Mouse (Mus musculus) left cerebral cortex, adult 2 months (tissue): ENCODE measurements around the gene Atrnl1. TPM values are rescaled to one million over a fixed set of nuclear protein-coding genes. Genes with fewer than 3 reads are reported as not detected.
A peak's percentile ranks its signal among the peaks of the same experiment; 100 is the strongest.

ENCODE experiments used
- DNase-seq, 2 experiments: peaks; one replicate each; pipeline ENCODE4 v3.0.0; 2021 to 2022; ENCODE audit warnings: low spot score in 2 of 2, mixed read lengths in 1 of 2; ENCODE audit errors: extremely low spot score in 1 of 2
- H3K27ac ChIP-seq: fragments of 200-600 bp; 2 replicates; pipeline ENCODE4 v1.8.1; 2022
- H3K4me3 ChIP-seq: fragments of 200-600 bp; 2 replicates; pipeline ENCODE4 v1.8.1; 2022
- CTCF ChIP-seq: fragments of 200-600 bp; IDR thresholded peaks from 2 replicates; pipeline ENCODE4 v1.8.1; 2022; ENCODE audit warnings: antibody characterized with exemption, mild to moderate bottlenecking, moderate library complexity
- intact Hi-C: fragments of 180-260 bp; cut with DNase I; formaldehyde crosslinking; loops from one replicate; pipeline ENCODE4 v1.15.1; 2025
- total RNA-seq, 2 experiments: library from RNA; stranded (reverse); gene quantifications; 2 replicates each; pipeline ENCODE4 v1.2.3; 2021

Atrnl1 gene
- total RNA-seq, 2 experiments from 2014 or later = 104 to 106 TPM

DNA sequence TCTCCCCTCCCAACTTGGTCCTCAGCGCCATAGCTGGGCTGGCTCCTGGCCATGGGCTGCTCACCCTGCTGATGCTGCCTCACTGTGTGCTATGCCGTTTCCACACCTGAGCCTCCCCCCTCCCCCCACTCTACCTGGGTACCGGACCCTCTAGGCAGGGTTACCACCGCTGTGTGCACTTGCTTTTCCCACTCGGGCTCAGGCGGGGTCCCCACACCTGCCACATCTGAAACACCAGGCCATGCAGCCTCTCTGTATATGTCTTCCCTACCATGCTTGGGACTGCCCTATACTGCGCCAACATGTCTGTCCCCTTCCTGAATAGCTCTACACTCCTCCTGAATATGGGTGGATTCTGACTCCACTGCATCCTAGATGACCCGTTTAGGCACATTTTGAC is 384.2 kb downstream of the Atrnl1 start:
- H3K27ac ChIP-seq = no peak overlapping the region
- intact Hi-C loops = loop anchor here (10.0 kb wide), 1 partner anchor 470 kb away; no protein-coding TSS in a partner anchor
- peak in 1 of 2 experiments; percentile 7 for DNase-seq
- no peak overlapping the region for H3K4me3 ChIP-seq
- no peak for TF ChIP-seq CTCF

DNA sequence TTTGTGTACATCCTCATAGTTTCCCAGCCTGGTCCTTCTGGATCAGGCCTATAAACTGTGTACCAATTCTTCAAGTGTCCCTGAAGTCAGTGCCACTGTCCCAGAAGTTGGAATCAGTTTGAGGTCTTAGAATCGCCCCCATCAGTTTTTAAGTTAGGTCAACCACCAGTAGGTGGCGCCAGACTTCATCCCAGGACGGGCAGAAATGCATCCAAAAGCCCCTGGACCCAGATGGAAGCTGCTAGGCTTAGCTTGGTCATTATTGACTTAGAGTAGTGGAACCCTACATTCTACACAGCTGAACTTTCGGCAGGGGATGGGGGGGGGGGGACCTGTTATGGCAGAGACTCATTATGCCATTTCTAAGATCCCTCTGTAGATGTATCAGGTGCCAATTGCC is 387.1 kb downstream of the Atrnl1 start:
- TF ChIP-seq CTCF = peak; percentile 59
- Histone ChIP-seq H3K4me3 (no peak overlapping the region), H3K27ac (no peak overlapping the region)
- DNase-seq = peak in 1 of 2 experiments; percentile 22
- intact Hi-C loops = loop anchor here (10.0 kb wide), 1 partner anchor 467 kb away; no protein-coding TSS in a partner anchor

DNA sequence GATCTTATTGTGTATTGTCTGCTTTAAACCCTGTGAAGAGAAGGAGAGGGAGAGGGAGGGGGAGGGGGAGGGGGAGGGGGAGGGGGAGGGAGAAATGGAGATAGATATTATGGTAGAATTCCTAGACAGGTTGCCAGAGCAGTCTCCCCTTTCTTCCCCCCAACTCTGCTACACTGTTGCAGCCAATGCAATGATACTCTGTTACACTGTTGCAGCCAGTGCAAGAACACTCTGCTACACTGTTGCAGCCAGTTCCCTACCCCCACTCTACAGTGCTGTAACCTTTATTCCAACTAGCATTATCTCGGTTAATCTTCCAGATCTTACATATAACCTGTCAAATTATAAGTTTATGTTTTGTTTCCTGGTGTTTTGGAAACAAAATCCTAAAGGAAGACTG is 400.8 kb downstream of the Atrnl1 start:
- no peak overlapping the region for H3K27ac ChIP-seq
- peak in 1 of 2 experiments; percentile 6 for DNase-seq
- intact Hi-C loops = no loop called here
- H3K4me3 ChIP-seq = no peak overlapping the region
- no peak for TF ChIP-seq CTCF

DNA sequence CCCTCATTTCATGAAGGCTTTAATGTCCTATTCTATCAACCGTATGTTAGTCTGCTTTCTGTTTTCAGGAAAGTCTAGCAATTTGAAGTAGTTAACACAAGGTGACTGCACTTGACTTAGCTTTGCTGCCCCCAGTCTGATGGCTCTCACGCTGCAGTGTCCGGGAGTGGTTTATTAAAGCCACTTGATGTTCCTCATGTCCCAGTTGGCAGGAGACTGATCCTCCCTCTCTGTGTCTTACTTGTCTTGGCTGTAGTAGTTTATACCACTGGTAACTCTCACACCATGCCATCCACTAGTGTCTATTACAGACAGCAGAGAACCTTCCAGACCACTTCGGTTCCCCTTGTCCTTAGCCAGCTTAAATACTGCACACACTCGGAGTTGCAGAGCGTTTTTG is 404.9 kb downstream of the Atrnl1 start:
- Histone ChIP-seq H3K27ac (no peak overlapping the region), H3K4me3 (no peak overlapping the region)
- intact Hi-C loops = no loop called here
- no peak for TF ChIP-seq CTCF
- no peak for DNase-seq

DNA sequence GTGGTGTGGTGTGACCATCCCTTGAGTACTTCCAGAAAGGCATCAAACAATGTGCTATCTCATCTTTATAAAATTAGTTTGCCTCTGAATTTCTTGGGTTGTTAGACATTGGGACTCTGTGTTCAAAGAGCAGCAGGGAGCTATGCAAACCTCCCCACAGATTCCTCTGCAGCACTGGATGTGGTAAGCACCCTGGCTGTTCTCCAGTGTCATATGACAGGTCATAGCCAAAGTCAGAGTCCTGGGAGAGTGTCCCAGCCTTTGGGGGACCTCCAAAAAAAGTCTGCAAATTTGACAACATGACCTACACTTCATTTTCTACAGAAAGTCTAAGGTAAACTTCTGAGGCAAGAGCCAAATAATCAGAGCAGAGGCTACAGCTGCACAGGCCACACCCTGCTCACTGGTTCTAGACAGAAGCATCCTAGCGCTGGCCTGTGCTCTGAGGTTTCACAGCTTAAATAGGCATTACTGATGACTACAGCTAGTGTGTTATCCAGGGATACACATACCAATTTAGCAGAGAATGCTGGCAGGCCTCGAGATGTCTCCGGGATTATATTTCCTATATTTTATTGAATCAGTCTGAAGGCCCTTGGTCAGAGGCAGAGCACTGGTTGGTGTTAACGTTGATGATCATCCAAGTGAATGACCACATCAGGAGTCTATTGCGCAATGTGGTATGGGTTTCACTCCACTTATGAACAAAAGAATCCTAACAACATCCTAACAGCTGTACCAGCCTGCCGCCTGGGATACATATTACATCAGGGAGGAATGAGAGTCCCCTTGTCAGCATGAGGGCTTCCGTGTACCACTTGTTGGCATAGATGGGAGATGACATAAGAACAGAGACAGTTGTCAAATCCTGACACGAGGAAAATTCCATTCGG is 406.0 kb downstream of the Atrnl1 start:
- no peak for TF ChIP-seq CTCF
- Histone ChIP-seq H3K27ac (no peak overlapping the region), H3K4me3 (no peak overlapping the region)
- intact Hi-C loops = no loop called here
- DNase-seq = no peak

DNA sequence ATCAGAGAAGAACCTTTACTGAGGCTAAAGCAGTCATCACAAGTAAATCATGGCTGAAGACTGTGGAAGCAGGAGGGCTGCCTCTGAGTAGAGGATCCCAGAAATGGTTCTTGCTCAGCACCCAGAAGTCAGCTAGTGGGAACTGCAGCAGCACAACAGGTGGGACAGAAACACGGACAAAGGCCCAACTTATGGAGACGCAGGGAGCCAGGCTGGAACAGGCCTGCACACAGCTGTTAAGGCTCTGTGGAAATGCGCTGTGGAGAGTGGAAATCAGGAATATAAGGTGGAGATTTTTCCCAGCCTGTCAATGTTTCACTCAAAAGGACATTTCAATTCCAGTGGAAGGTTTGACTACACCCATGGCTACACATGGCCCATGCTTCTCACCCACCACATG is 406.6 kb downstream of the Atrnl1 start:
- no peak for DNase-seq
- intact Hi-C loops = no loop called here
- no peak for TF ChIP-seq CTCF
- Histone ChIP-seq H3K4me3 (no peak overlapping the region), H3K27ac (no peak overlapping the region)

DNA sequence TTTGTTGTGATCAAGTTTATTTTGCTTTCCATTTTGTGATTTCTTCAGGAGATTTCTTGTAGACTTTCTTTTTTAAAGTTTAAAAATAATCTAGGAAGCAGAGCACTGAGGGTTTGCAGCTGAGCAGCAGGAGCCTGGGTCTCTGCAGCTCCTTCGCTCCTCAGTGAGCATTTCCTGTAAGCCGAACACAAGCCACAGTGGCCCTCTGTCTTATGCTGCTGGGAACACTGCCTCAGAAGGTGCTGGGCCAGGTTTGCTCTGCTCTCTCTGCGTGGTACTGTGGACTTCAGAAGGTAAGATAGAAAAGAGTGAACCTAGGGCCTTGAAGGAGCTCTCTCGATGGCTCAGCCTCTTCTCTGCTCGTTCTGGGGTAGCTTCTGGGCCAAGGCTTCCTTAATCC is 407.9 kb downstream of the Atrnl1 start:
- intact Hi-C loops = no loop called here
- H3K4me3 ChIP-seq = no peak overlapping the region
- DNase-seq = no peak
- no peak overlapping the region for H3K27ac ChIP-seq
- TF ChIP-seq CTCF = no peak

DNA sequence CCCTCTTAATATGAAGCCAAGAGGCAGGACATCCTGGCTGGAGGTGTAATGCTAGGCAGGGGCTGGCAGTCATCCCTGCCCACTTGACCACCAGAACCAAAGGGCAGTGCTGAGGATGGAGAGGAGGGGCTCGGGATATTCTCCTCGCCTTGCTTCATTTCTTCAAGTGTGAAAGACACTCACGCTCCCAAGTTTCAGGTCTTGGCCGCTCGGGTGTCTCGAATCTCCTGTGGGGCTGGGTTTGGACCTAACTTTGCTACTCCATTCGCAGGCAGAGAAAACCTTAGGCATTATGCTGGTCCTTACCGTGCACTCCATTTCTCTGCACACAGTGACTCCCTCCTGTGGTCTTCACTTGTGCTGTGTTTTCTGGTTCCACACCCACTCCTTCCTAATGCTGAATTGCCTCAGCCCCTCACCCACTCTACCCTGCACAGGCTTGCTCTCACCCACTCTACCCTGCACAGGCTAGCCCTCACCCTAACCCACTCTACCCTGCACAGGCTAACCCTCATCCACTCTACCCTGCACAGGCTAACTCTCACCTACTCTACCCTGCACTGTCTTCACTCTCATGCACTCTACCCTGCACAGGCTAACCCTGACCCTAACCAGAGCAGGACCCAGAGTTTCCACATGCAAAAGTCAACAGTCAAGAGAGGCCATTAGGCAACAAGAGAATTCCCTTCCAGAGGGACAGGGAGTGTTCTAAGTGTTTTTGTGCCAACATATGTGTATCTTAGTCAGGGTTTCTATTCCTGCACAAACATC is 410.9 kb downstream of the Atrnl1 start:
- Histone ChIP-seq H3K4me3 (no peak overlapping the region), H3K27ac (no peak overlapping the region)
- intact Hi-C loops = no loop called here
- TF ChIP-seq CTCF = no peak
- no peak for DNase-seq

DNA sequence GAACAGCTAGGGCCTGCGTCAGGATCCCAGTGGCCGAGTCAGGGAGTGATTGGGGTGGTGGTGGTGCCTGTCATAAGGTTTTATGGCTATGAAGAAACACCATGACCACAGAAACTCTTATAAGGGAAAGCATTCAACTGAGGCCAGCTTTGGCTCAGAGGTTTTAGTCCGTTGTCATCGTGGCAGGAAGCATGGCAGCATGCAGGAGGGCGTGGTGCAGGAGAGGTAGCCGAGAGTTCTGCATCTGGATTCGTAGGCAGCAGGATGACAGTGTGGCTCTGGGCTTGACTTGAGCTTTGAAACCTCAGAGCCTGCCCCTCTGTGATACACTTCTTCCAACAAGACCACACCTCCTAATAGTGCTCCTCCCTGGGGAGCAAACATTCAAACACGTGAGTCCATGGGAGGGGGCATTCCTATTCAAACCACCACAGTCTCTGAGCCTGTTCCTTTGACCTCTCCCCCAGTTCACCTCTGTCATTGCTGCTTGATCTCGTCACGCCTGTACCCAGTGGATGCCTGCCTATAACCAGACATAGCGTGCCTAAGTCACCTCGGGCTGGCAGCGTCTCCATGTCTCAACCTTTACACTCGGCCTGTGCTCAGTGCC is 412.5 kb downstream of the Atrnl1 start:
- no peak for DNase-seq
- no peak for TF ChIP-seq CTCF
- intact Hi-C loops = no loop called here
- Histone ChIP-seq H3K27ac (no peak overlapping the region), H3K4me3 (no peak overlapping the region)

DNA sequence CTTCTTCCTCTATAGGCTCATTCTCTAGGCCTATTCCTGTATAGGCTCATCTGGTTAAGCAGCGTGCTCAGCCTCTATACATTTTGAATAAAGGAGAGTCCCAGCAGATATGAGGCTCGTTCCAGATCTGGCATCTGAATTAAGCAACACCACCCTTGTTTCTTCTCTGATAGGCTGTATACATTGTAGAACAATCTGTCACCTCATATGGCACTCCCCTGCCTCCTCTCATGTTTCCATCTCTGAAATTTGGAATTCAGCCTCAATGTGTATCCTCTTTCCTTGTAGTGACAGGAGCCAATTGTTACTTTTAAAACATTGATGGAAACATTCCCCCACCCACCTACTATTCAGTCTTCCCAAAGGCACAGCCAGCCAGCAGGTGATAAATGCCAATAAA is 414.2 kb downstream of the Atrnl1 start:
- no peak overlapping the region for H3K4me3 ChIP-seq
- no peak for TF ChIP-seq CTCF
- intact Hi-C loops = loop anchor here (5.0 kb wide), 1 partner anchor 53 kb away; no protein-coding TSS in a partner anchor
- no peak overlapping the region for H3K27ac ChIP-seq
- no peak for DNase-seq

DNA sequence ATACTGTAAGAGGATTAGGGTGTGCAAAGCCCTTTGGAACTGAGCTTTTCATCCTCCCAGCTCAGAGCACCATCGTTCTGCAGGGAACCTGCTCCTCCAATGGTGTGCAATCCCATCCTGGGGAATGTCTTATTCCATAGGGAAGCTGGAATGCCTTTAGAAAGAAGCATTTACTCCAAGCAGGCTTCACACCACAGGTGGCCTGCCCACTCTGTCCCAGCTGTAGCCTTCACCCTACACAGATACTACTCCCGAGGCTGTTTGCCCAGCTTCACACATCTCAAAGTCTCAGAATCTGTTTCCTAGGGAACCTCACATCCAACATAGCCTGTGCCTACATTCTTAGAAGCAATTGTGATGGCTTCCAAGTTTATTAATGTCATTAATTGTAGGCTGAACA is 418.8 kb downstream of the Atrnl1 start:
- Histone ChIP-seq H3K27ac (no peak overlapping the region), H3K4me3 (no peak overlapping the region)
- intact Hi-C loops = loop anchor here (5.0 kb wide), 1 partner anchor 57 kb away; no protein-coding TSS in a partner anchor
- peak; percentile 38 to 67 for DNase-seq
- TF ChIP-seq CTCF = no peak

DNA sequence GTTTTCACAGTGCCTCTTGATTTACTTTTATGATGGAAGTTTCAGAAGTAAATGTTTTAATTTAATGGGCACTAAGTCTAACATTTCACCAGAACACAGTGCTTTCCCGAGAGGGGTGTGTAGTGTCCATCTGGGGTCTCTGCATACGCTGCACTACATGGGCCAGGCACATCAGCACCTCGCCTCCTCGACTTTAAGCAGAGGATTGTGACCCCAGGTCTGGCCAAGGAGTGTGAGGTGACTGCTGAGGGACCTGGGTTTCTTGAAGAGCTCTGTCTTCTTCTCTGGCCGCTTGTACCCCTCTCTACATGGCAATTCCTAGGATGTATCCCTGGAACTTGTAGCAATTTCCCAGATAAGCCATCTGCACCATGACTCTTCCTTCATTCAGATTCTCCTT is 422.4 kb downstream of the Atrnl1 start:
- DNase-seq = no peak
- no peak overlapping the region for H3K27ac ChIP-seq
- no peak for TF ChIP-seq CTCF
- intact Hi-C loops = no loop called here
- no peak overlapping the region for H3K4me3 ChIP-seq
